Mouse (Mus musculus) heart, adult 2 months (tissue): ENCODE data around the gene Ggt1.

ENCODE experiments used
- CTCF ChIP-seq: fragments of 200-600 bp; IDR thresholded peaks from 2 replicates; pipeline ENCODE4 v1.8.1; 2022; ENCODE audit warnings: antibody characterized with exemption, mild to moderate bottlenecking, moderate library complexity
- EP300 ChIP-seq: fragments of 200-500 bp; IDR thresholded peaks from 2 replicates; pipeline ENCODE4 v1.6.1; 2011; ENCODE audit warnings: low read depth, low read length, control low read depth; ENCODE audit not compliant: insufficient read depth
- POLR2A ChIP-seq: fragments of 200-500 bp; IDR thresholded peaks from 2 replicates; pipeline ENCODE4 v1.6.1; 2011; ENCODE audit warnings: mild to moderate bottlenecking, low read depth, low read length, control low read depth; ENCODE audit not compliant: insufficient read depth

DNA sequence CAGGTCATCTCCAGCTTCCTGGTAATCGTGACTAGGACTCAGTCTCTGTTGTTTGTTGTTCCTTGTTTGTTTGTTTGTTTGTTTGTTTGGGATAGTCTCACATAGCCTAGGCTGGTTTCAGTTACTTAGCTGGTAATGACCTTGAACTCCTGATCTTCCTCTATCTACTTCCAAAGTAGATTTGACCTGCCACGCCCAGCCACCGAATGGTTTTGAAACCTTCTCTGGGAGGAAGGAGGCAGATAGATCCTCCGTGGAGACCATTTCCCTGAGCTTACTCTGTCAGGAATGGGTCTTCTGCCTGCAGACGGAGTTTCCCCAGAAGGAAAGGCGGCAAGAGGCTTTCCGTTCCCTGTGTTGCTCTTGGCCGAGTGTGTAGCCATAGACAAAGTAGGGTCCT is 1.2 kb downstream of the Ggt1 start:
- TF ChIP-seq POLR2A = no peak
- no peak for TF ChIP-seq CTCF
- no peak for TF ChIP-seq EP300
